Mouse (Mus musculus) heart, embryonic 11.5 days (tissue): ENCODE measurements around the gene Prr14l. TPM values are rescaled to one million over a fixed set of nuclear protein-coding genes. Genes with fewer than 3 reads are reported as not detected.
"Not testable (repeated sequence)": the region's sequence is repeated elsewhere in the genome, so short reads cannot be mapped to it uniquely, and the experiment has no call there.

Experiments used
- ATAC-seq: fragments of 200-750 bp; cut with Nextera tagmentation; replicated peaks from 2 replicates; pipeline ENCODE4 v1.8.0; 2017; ENCODE audit warnings: moderate library complexity; ENCODE audit not compliant: insufficient number of reproducible peaks, low FRiP score, low TSS enrichment
- H3K27ac ChIP-seq: fragments of 300-500 bp; sonication (generic); 2 replicates; pipeline ENCODE4 v1.5.1; 2014; ENCODE audit warnings: mild to moderate bottlenecking, low read depth, low read length
- H3K27me3 ChIP-seq: fragments of 300-500 bp; sonication (generic); 2 replicates; pipeline ENCODE4 v1.6.1; 2014; ENCODE audit warnings: mild to moderate bottlenecking, low read length, mixed read lengths; ENCODE audit not compliant: control insufficient read depth, insufficient read depth
- H3K36me3 ChIP-seq: fragments of 300-500 bp; sonication (generic); 2 replicates; pipeline ENCODE4 v1.6.1; 2014; ENCODE audit warnings: mild to moderate bottlenecking, low read length, moderate library complexity, mixed read lengths; ENCODE audit not compliant: control insufficient read depth, insufficient read depth
- H3K4me1 ChIP-seq: fragments of 300-500 bp; sonication (generic); 2 replicates; pipeline ENCODE4 v1.6.1; 2014; ENCODE audit warnings: low read length; ENCODE audit not compliant: control insufficient read depth, insufficient read depth
- H3K4me2 ChIP-seq: fragments of 300-500 bp; sonication (generic); 2 replicates; pipeline ENCODE4 v1.6.1; 2014; ENCODE audit warnings: mild to moderate bottlenecking, moderate library complexity
- H3K4me3 ChIP-seq: fragments of 300-500 bp; sonication (generic); 2 replicates; pipeline ENCODE4 v1.5.1; 2014; ENCODE audit warnings: low read depth, low read length
- H3K9ac ChIP-seq: fragments of 300-500 bp; sonication (generic); 2 replicates; pipeline ENCODE4 v1.6.1; 2014; ENCODE audit warnings: mild to moderate bottlenecking, low read depth, low read length, moderate library complexity
- H3K9me3 ChIP-seq: fragments of 300-500 bp; sonication (generic); replicated peaks from 2 replicates; pipeline ENCODE4 v1.6.1; 2016; ENCODE audit warnings: low read length; ENCODE audit not compliant: control insufficient read depth
- WGBS: fragments of 180-500 bp; shearing (Covaris S2); extraction: QIAGEN DNeasy Blood & Tissue Kit; methylation state at CpG from one replicate; pipeline ENCODE4 v1.1.7; 2014; ENCODE audit not compliant: insufficient replicate concordance; 5-methylcytosine and 5-hydroxymethylcytosine counted together
- polyA plus RNA-seq: library from polyadenylated mRNA; unstranded; fragments of >200 nt; fragmentation: Nextera tagmentation; extraction: Ambion mirVana; gene quantifications from 2 replicates; pipeline ENCODE4 v1.2.1, GENCODE M21; 2014

The Prr14l gene
- polyA plus RNA-seq, 1 experiment from 2014 or later, result 11.5 TPM

DNA sequence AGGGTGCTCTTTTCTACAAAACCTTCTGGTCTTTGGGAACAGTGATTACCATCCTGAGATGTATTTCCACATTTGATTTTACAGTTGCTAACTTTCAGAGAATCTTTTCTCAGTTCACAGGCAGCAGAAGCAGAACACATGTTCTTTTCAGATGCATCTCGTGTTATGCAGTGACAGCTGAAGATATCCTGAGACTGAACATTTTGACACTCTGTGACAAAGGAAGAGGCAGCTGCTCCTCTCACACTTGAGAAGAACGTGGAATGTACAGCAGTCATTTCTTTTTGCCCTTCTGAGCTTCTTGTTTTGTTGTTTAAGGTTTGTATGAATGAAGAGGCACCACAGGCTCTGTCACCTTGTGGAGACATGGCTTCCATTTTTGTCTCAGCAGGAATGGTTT lies 24.0 kb downstream of the Prr14l start:
- no peak for ATAC-seq
- no peaks in the 10 kb centered on the region for H3K27me3 ChIP-seq
- H3K4me3 ChIP-seq, result no peak overlapping the region
- peaks cover 41% of the 10 kb centered on the region for H3K36me3 ChIP-seq
- H3K4me2 ChIP-seq, result no peak overlapping the region
- H3K4me1 ChIP-seq, result no peaks in the 10 kb centered on the region
- no peaks in the 10 kb centered on the region for H3K9me3 ChIP-seq
- H3K27ac ChIP-seq, result no peak overlapping the region
- H3K9ac ChIP-seq, result no peak overlapping the region
- WGBS, result 81% methylated on average over 2 of the region's 2 CpGs

DNA sequence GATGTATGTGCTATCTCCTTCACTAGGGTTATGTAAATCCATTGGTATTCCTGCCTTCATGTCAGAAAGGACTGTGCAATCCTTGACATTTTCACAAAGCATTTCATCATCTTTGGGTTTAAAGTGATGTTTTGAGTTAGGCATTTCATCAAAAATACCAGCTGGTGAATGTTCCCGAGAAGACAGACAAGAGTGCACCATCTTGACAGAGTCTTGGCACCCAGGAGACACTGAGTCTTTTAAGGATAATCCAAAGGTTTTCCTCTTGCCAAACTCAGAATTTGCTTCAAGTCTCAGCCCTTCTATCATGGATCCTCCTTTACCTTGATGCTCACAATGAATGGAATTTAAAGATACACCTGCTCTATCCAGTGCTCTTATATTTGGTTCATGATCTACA lies 25.3 kb downstream of the Prr14l start:
- 85% methylated on average over 1 of the region's 1 CpGs for WGBS
- H3K36me3 ChIP-seq, result peaks cover 32% of the 10 kb centered on the region

DNA sequence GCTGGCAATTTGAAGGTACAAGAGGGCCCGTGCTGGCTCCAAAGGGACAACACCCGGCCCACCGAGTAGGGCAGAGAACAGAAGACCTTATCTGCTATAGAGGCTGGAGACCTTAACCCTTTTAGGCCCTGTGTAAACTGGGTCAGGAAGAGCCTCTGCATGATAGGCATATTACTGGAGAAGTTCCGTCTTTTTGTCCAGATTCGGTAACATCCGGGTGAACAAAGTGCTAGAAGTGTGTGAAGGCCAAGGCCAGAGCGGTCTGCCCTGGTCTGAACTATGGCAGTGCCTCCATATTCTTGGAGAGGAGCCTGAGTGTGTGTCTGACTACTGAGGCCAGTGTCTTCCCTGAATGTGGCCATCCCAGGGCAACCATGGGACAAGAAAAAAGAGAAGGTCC lies 27.0 kb downstream of the Prr14l start, which contains the start of gene Gm20671:
TSS of gene Gm20671 (minus strand) at position 101 of the 400 bp plus-strand sequence.
- H3K9ac ChIP-seq, result no peak within 1 kb of the TSS
- peaks cover 28% of the 10 kb centered on the region for H3K36me3 ChIP-seq

More for the DNA sequence above, 25.3 kb downstream of the Prr14l start:
- H3K27ac ChIP-seq, ATAC-seq, H3K9ac ChIP-seq, H3K9me3 ChIP-seq, H3K4me3 ChIP-seq, H3K4me2 ChIP-seq, H3K4me1 ChIP-seq, H3K27me3 ChIP-seq: not testable (repeated sequence)

DNA sequence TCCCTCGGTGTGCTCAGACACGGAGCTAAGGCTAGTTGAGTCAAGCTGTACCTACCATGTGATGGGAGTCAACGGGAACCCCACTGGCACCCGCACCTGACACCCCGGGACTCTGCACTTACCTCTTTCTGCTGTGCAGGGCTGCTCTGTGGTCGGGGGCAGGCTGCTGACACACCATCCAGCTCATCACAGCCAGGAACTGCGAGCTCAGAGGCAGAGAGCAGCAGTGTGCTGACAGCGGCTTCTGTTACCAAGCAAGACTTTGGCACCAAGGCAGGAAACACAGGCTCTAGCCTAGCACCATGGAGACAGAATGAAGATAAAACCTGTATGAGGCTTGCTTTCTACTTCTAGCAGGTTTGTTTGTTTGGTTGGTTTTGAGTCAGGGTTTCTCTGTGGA lies 33.6 kb downstream of the Prr14l start:
- H3K4me2 ChIP-seq, result no peak overlapping the region
- H3K27me3 ChIP-seq, result no peaks in the 10 kb centered on the region
- H3K4me3 ChIP-seq, result no peak overlapping the region
- no peaks in the 10 kb centered on the region for H3K4me1 ChIP-seq
- peaks cover 11% of the 10 kb centered on the region for H3K36me3 ChIP-seq
- WGBS, result 91% methylated on average over 8 of the region's 8 CpGs
- no peaks in the 10 kb centered on the region for H3K9me3 ChIP-seq
- no peak overlapping the region for H3K27ac ChIP-seq
- ATAC-seq, result no peak
- H3K9ac ChIP-seq, result no peak overlapping the region

More for the DNA sequence above, 27.0 kb downstream of the Prr14l start, which contains the start of gene Gm20671:
- no peak within 1 kb of the TSS for H3K27ac ChIP-seq
- no peaks in the 10 kb centered on the region for H3K27me3 ChIP-seq
- ATAC-seq, result no peak
- H3K4me3 ChIP-seq, result no peak within 1 kb of the TSS
- no peaks in the 10 kb centered on the region for H3K9me3 ChIP-seq
- WGBS, result 70% methylated on average over 7 of the region's 7 CpGs
- H3K4me1 ChIP-seq, result no peaks in the 10 kb centered on the region
- H3K4me2 ChIP-seq, result no peak within 1 kb of the TSS

DNA sequence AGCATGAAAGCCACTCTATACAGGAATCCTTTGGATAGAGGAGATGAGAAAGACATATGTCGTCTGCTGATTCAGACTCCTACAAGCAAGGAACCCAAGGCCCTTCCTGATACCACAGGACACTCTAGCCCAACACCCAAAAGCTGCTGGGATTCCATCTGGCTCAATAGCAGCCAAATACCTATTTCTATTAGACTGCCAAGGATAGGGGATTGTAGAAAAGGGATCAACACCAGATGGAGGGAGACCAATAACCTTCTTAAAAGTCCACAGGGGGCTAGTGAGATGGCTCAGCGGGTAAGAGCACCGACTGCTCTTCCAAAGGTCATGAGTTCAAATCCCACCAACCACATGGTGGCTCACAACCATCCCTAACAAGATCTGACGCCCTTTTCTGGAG lies 38.7 kb downstream of the Prr14l start:
- H3K9ac ChIP-seq, result no peak overlapping the region
- peaks cover 19% of the 10 kb centered on the region for H3K36me3 ChIP-seq
- no peak overlapping the region for H3K4me2 ChIP-seq
- no peaks in the 10 kb centered on the region for H3K27me3 ChIP-seq
- WGBS, result 94% methylated on average over 4 of the region's 4 CpGs
- H3K4me3 ChIP-seq, result no peak overlapping the region
- H3K27ac ChIP-seq, result no peak overlapping the region
- no peaks in the 10 kb centered on the region for H3K4me1 ChIP-seq
- no peaks in the 10 kb centered on the region for H3K9me3 ChIP-seq
- no peak for ATAC-seq

DNA sequence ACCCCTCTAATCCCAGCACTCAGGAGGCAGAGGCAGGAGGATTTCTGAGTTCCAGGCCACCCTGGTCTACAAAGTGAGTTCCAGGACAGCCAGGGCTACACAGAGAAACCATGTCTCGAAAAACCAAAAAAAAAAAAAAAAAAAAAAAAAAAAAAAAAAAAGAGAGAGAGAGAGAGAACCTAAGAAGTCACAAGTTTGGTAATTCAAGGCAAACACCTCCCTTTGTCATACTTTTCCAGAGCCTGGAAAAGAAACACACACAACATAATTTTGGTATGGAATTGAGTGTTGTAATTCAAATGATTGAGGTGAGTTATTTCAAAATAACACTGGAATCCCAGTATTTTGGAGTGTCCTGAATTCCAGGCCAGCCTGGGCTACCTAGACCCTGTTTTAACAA lies 67.6 kb downstream of the Prr14l start:
- H3K27ac ChIP-seq, ATAC-seq, H3K9ac ChIP-seq, H3K9me3 ChIP-seq, H3K4me2 ChIP-seq, H3K36me3 ChIP-seq, H3K4me1 ChIP-seq, H3K4me3 ChIP-seq, H3K27me3 ChIP-seq: not testable (repeated sequence)
- WGBS, result 63% methylated on average over 1 of the region's 1 CpGs

DNA sequence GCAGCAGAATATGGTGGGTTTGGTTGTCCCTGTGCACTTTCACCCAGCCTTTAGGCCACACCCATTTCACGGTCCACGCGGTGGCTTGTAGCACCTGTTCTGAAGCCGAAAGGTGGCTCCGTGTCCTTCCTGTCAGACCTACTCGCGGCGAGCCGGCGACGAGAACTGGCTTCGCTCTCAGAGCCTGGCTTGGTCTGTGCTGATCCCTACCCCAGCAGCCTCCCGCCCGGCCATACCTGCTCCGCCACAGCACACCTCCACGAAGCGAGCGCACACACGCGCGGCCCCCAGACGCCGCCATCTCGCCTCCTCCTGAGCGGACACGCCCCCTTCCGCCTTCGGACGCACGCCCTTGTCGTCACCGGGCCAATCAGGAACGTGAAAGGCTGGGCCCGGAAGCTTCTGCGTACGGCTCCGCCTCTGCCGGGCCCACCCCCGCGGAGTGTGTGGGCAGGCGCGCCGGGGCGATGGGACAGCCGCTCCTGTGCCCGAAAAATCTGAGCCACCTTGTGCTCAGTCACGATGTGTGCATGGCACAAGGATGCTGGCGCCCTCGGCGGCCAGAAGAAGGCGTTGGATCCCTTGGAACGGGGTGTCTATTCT lies 68.6 kb downstream of the Prr14l start, which contains the start of gene Pisd:
TSS of gene Pisd (minus strand) at position 334 of the 603 bp plus-strand sequence.
- ATAC-seq, result peak; percentile 97
- H3K36me3 ChIP-seq, result peaks cover 3% of the 10 kb centered on the region; the same call in 1 of the 2 replicates
- peak within 1 kb of the TSS; percentile 79 for H3K9ac ChIP-seq
- H3K4me2 ChIP-seq, result peak within 1 kb of the TSS; percentile 69
- H3K27ac ChIP-seq, result no peak within 1 kb of the TSS
- H3K4me1 ChIP-seq, result 0 out of 2 replicates have a peak, but pooled peaks cover 2% of the 10 kb centered on the region
- H3K27me3 ChIP-seq, result no peaks in the 10 kb centered on the region
- 0% methylated on average over 52 of the region's 52 CpGs for WGBS
- peak within 1 kb of the TSS; percentile 91 for H3K4me3 ChIP-seq
- H3K9me3 ChIP-seq, result no peaks in the 10 kb centered on the region

DNA sequence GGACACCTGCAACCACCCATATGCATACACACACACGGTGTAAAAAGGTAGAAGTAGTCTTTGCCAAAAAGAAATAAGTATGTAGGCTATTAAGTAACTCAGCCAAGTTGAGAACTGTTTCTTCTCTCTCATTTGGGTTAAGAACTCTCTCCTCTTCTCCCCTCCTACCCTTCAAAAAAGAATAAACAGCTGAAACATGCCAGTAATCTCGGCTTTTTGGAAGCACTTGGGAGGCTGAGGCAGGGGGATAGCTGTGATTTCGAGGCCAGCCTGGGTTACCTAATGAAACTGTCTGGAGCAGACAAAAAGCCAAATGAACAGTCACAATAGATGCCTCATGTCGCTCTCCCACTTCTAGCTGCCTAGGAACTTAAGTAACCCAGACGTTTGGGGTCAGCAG lies 69.3 kb downstream of the Prr14l start:
- Histone ChIP-seq H3K36me3 (peaks cover 3% of the 10 kb centered on the region; the same call in 1 of the 2 replicates), H3K4me1 (0 out of 2 replicates have a peak, but pooled peaks cover 2% of the 10 kb centered on the region), H3K9ac (peak overlapping the region; percentile 79), H3K4me2 (peak overlapping the region; percentile 69), H3K27me3 (no peaks in the 10 kb centered on the region), H3K4me3 (peak overlapping the region; percentile 91), H3K27ac (no peak overlapping the region), H3K9me3 (no peaks in the 10 kb centered on the region)
- ATAC-seq, result no peak
- WGBS, result 18% methylated on average over 5 of the region's 5 CpGs

DNA sequence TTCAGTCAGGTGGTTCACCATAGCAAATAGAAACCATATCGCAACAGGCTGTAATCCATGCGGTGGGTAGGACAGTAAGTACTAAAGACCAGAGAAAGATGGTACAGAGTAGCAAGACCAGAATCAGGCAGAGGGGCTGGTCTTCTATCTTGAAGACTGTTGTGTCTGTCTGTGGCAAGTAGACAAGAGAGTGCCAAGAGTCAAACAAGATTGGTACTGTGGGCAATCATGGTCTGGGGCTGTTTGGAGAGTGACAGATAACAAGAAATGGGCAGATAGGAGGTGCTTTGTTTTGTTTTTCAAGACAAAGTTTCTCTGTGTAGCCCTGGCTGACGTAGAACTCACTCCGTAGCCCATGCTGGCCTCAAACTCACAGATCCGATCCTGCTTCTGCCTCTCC lies 72.5 kb downstream of the Prr14l start:
- H3K36me3 ChIP-seq, result no peaks in the 10 kb centered on the region; the same call in 1 of the 2 replicates
- no peak for ATAC-seq
- 0 out of 2 replicates have a peak, but pooled peaks cover 2% of the 10 kb centered on the region for H3K4me1 ChIP-seq
- H3K4me3 ChIP-seq, result no peak overlapping the region
- no peaks in the 10 kb centered on the region for H3K27me3 ChIP-seq
- H3K9ac ChIP-seq, result no peak overlapping the region
- no peak overlapping the region for H3K27ac ChIP-seq
- 82% methylated on average over 5 of the region's 5 CpGs for WGBS
- H3K9me3 ChIP-seq, result no peaks in the 10 kb centered on the region
- H3K4me2 ChIP-seq, result no peak overlapping the region
